Mouse (Mus musculus): ENCODE results near the gene Galnt2.
A peak's percentile ranks its signal among the peaks of the same experiment; 100 is the strongest.

The Galnt2 gene

DNA sequence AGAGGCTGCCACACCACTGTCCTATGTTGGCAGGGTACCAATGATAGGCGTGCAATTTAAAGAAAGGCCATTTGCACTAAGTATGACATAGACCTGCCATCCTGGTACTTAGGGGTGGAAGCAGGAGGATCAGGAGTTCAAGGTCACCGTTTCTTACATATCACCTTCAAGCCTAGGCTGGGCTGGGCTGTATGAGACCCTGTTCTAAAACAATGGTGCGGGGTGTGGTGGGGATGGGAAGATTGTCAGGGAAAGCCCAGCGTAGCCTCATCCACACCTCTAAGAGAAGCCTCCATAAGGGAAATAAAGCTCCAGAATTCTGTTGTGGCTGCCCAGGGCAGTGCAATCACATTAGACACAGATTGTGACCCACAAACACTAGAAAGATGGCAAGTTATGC lies 4.3 kb downstream of the Galnt2 start:
- no peak for DNase-seq (ENCODE audit: low spot score)

DNA sequence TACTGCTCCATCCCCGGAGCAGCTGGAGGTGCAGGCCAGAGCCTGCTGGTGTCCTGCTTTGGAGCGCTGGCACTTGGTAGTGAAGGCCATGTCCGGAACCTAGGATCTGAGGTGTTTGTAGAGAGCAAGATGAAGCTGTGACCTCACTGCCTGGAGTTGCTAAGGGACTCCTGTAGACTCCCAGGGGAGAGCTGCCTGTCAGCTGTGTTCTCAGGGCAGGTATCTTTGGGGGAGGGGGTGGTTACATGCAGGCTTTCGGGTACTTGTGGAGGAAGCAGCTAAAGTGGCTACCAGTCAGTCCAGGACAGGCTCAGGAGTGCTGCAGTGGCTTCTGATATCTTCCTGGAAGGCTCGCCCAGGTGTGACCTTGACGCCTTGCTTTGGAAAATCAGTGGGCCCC lies 8.2 kb downstream of the Galnt2 start:
- DNase-seq (ENCODE audit: low spot score) = no peak

DNA sequence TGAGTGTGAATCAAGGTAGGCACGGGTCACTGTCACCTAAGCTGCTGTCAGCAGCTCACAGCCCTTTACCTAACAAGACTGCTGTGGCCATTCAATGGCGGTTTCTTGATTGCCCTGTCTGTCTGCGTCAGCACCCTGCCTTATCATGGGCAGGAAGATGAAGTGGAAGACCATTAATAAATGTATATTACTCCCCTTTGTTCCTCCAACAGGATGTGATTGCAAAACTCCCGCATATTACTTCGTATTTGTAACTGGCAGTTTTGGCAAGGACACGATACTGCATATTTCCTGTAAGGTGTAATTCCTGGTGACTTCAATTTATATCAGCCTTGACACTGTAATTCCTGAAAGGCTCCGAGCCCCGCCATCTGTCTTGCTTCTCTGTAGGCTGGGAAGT lies 9.7 kb downstream of the Galnt2 start:
- no peak for DNase-seq (ENCODE audit: low spot score)

DNA sequence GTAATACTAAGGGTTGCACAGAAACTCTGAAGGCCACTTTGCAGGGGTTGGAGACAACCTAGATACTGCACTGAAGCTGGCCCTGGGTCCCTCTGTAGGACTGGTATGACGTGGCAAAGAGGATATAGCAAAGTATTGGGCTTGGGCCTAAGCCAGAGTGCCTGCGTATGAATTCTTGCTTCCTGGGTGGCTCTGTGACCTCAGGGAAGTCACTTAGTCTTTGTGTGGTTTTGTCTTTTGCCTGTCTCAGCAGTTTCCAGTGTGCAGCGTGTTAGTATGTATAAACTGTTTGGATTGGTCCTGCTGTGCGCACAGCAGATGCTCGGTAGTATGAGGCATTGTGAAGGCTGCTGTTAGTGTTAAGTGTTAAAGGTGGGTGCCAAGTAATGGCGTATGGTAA lies 11.0 kb downstream of the Galnt2 start:
- DNase-seq (ENCODE audit: low spot score) = no peak

DNA sequence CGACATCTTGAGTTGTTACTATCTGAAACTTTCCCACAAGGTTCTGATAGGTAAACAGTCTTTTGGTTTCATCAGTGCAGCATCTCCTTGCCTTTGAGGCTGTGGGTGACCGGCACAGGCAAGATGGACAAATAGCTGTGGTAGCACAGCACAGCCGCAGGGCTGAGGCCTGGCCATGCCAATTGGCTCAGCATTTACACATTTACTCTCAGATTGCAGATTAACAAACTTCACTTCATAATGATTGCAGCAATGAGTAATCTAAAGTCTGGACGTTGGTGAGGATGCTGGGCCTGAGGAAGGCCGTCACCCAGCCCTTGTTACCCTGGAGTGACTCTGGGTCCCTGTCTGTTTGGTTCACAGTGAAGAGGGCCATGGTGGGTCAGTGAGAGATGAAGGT lies 11.7 kb downstream of the Galnt2 start:
- DNase-seq (ENCODE audit: low spot score) = no peak

DNA sequence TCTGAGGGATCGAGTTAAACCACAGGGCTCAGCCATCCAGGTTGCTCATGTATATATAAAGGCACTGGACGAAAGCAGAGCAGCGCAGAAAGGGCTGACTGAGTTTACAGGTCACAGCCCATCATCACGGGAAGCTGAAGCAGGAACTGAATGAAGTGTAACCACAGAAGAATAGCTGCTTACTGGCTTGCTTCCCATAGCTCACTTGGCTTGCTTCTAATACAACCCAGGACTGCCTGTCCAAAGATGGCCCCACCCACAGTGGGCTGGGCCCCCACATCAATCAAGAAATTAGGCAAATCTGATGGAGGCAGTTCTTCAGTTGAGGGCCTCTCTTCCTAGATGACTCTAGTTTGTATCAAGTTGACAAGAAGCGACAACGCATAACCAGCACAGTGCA lies 16.4 kb downstream of the Galnt2 start:
- no peak for DNase-seq (ENCODE audit: low spot score)

DNA sequence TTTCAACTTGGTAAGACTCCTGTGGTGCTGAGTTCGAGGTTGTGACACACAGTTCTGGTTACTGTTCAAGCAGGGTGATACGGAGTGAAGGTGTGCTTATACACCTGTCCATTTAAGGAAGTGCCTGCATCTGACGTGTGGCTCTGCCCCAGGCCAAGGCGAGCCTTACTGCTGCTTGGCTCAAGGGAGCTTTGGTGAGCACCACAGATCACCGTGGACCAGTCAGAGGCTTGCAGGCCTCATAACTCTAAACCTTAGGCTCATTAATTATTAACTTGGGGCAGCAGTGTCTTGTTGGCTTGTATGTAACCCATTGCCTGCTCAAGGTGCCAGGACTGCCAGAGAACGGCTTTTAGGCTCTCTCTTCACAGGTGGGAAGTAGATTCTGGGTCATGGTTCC lies 17.5 kb downstream of the Galnt2 start:
- DNase-seq (ENCODE audit: low spot score) = no peak

DNA sequence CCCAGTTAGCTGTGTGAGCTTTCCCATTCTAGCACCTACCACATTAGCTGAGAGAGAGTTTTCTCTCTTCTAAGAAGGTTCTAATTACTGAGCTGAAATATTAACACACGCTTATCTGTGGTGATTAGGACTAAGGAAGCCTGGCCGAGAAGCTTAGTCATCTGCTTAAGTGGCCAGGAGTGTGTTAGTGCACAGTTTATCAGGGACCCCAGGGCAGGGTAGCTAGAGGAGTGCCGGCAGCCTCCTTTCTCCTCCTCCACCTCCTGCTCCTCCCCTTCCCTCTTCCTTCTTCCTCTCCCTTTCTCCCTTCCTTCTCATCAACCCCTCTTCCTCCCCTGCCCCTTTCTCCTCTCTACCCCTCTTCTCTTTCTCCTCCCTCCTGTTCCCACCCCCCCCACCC lies 19.1 kb downstream of the Galnt2 start:
- DNase-seq (ENCODE audit: low spot score) = peak; percentile 54

DNA sequence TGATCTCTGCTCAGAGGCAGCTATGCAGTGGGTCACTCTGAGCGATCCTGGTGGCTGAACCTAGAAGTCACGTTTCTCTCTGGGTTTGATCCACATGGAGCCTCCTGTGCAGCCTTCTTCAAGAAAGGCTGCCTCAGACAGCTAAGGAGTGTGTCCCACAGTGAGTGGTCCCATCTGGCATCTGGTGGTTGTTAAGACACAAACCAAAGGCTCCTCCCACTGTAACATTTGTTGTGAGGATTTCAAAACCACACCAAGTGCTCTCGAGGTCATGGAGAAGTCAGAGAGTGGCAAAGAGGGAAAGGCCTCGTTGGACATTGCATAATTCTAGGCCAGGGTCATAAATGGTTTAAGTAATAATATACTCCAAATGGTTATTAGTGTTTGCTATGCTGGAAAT lies 19.6 kb downstream of the Galnt2 start:
- DNase-seq (ENCODE audit: low spot score) = no peak

DNA sequence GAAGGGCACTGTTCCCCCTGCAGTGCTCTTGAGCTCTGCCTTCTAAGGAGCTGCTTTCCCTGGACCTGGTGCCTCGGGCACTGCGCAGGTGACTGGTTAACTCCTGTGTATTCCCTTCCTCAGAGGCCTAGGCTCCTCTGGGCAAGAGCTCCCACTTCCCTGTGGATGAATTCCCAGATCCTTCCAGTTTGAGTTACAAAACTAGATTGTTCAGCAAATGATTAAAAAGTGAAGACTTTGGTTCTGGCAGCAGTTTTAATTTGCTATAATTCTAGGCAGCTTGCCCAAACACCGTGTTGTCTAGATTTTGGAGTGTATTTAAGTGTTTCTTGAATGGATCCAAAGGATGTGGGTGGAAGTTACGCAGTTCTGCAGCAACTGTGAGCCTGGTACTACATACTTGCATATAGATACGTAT lies 21.4 kb downstream of the Galnt2 start:
- no peak for DNase-seq (ENCODE audit: low spot score)

DNA sequence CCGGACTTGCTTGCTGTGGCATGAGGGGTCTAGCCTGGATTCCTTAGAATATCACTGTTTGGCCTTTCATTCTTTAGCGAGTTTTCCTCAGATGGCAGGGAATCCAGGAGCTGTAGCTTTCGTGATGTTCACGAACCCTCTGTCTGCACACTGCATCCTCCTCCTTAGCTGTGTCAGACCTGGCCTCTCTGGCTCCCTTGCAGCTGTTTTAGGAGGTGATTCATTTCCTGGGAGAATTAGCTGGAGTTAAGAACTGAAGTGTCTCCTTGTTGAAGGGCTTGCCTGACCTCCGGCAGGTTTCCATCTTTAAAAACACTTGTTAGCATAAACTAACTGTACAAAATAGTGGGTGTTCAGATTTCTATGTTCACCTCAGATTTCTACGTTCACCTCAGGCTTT lies 22.7 kb downstream of the Galnt2 start:
- DNase-seq (ENCODE audit: low spot score) = no peak

DNA sequence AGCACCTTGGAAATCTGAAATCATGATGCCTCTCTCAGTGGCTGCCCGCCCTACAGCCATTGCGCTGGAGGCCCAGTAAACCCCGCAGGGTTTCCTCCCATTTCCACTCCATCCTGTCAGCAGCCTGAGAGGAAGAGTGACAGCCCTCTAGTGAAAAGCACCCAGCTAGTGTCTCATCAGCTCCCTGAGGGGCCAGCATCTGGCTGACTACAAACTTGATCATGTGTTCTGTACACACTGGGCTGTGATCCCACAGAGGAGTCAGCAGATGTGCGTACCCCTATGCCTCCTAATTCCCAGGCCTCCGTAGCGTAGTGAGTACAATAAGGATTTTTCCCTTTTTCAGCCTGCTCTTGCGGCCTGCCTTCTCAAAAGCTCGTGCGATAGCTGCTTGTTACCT lies 25.6 kb downstream of the Galnt2 start:
- DNase-seq (ENCODE audit: low spot score) = no peak

DNA sequence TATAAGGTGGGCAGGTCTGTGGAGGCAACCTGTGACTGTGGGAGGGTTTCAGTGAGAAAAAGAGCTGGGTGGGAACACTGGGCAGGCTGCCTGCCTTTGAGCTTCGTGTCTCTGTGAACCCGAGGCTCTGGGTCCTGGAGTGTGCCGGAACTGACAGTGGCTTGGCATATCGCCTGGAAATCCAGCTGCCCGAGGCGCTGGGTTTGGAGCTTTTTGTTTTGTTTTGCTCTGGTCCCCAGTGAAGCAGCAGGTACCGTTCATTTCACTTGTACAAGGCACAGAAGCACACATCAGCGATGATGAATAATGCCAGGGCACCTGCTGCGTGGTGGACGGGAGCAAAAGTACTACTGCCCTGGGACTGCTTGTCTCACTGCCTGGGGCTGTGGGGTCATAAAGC lies 26.2 kb downstream of the Galnt2 start:
- no peak for DNase-seq (ENCODE audit: low spot score)

DNA sequence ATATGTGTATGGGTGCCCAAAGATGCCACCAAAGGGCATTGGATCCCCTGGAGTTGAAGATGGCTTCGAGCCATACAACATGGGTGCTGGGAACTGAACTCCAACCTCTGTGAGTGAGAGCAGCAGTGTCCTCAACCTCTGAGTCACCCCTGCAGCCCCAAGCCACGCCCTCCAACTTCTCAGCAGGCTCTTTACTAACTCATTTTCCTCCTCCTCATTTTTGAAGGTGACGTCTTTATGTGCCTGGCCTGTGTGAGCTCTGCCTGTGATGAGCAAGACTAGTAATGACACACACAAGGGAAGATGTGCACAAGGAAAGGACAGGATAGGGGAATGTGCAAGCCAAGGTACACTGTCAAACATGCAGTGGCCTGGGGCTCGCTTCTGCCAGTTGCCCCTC lies 28.0 kb downstream of the Galnt2 start:
- DNase-seq (ENCODE audit: low spot score) = no peak

DNA sequence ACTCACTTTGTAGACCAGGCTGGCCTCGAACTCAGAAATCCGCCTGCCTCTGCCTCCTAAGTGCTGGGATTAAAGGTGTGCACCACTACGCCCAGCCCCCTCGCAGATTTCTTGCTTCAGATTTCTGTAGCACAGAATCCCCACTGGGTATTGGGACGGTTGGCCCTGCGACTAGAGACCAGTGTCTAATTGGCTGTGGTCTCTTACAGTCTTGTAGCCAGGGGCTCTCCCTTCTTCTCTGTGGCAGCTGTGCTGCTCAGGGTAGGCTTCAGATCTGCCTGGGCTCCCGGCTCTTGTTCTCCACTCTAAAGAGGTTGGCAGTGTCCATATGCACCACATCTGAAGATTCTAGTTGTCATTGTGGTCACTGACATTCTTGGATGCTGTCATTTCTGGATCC lies 28.7 kb downstream of the Galnt2 start:
- no peak for DNase-seq (ENCODE audit: low spot score)

DNA sequence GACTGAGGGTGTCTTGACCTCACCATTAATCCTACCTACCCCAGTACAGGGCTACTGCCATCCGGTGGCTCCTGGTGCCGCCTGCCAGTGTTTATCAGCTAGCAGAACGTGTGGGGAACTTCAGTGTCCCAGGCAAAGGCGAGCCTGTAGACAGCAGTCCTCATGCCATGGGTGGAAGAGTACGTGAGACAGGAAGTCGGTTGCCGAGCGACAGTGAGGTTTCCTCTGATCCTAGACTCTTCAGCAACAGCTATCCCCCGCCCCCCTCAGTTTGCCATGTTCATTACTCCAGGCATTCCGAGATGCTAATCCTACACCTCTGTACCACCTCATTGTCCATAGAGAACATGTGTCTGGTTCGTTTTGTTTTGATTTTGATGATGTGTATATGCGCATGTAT lies 29.2 kb downstream of the Galnt2 start:
- DNase-seq (ENCODE audit: low spot score) = no peak

DNA sequence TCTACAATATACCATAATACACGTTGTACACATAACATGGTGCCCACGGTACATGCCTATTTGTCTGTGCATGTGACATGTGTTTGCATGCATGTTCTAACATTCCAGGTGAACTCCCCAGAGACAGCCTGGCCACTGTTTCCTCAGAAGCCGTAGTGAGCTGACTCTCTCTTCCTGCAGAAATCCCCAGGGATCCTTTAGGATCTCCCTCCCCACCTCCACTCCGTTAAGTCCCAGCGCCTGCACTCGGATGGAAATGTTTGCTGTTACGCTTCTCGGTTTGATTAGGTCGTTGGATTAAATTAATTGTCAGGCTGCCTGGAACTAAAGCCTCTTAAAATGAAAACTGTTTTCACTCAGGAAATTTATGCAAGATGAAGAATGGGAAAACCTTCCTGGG lies 31.9 kb downstream of the Galnt2 start:
- no peak for DNase-seq (ENCODE audit: low spot score)

DNA sequence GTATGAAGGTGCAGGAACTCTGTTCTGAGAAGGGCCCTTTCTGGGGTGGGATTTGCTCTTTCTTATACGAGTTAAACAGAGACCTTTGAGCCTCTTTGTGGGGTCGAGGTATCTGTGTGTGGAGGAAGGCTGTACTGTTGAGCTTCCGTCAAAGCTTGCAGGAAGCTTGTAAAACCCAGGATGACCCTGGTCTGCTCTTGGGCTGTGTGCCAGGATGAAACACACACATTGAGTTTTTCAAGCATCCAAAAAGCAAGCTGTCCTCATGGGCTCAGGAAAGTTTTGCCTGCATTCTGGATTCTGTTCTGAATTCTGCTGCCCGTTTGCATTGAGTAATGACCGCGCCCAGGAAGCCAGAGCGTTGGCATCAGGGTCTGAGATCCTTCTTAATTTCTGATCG lies 32.8 kb downstream of the Galnt2 start:
- no peak for DNase-seq (ENCODE audit: low spot score)

DNA sequence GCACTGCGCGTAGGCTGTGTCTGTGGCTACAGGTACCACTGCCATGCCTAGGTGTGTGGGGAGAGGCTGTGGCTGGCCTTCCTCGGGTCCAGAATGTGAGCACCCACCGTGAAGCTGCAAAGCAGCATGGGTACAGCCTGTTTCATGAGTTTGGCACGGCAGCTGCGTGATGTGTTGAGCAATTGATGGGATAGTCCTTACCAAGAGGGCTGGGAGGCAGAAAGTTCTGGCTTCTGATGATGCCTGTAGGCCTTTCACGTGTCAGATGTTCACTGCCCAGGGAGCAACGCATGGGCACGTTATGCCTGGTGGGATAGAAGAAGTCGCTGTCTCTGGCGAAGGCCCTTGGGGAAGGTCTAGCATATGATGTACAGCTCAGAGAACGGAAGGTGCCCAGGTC lies 33.5 kb downstream of the Galnt2 start:
- DNase-seq (ENCODE audit: low spot score) = no peak

DNA sequence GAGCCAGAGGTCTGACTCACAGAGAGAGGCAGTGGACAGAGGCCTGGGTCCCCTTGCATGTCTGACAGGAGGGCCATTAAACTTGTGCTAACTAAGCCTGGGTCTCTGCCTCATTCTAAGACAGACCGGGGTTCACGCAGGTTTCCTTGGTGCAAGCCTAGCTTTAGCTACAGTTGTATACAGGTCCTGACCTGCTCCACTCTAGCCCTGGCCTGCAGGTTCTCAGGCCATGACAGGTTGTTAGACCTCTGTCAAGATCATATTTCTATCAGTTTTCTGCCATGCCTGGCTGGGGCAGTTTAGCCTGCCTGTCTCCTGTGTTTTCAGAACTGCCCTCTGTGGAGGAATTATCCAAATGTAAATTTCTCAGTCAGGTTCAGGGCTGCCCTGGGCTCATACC lies 33.9 kb downstream of the Galnt2 start:
- no peak for DNase-seq (ENCODE audit: low spot score)

DNA sequence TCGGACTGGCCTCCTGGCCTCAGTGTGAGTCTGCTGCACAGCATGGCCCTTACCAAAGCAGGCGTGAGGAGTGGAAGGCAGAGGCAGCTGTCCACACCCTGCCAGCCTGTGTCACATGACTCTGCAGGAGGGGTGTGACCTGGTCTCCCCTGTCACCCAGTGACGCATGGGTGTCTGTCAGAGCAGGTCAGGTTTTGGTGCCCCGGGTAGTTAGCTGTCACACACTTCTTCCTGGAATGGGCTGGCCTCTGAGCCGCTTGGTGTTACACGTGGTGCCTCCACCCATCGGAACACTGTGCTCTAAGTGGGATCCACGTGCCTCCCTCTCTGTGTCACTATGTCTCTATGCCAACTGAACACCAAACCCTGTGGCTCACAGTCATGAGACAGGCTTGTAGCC lies 34.6 kb downstream of the Galnt2 start:
- DNase-seq (ENCODE audit: low spot score) = peak; percentile 44

DNA sequence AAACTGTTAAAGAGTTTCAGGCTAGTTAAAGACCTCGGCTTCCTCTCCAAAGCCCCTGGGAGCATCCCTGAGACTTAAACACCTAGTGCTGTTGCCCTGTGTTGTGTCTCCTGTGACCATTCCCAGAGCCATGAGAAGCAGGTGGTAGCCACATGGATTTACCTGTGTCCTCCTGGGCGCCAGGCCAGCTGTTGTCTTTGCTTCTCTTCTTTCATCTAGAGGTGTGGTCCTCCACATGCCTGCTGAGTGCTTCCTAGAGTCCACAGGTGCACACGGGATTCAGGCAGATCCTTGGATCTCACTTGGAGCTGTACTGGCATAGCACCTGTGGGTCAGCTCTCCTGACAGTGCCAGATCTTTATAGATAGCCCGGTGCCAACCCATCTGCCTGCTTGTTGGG lies 36.0 kb downstream of the Galnt2 start:
- no peak for DNase-seq (ENCODE audit: low spot score)

DNA sequence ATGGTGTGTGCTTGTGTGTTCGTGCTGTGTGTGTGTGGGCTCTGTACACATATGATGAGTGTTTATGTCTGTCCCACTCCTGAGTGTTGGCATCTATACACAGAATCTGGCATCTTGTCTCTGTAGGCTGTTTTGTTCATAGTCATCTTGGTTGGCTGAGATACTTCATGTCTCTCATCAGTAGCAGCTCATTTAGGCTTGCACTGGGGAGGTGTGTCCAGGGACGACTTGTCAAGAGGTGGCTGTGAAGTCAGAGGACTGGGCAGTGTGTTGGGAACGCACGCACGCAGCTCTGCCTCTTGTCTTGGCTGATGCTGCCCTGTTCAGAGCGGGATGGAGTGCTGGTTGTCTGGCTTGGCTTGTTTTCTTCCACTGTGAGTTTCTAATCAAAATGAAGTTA lies 39.3 kb downstream of the Galnt2 start:
- no peak for DNase-seq (ENCODE audit: low spot score)

DNA sequence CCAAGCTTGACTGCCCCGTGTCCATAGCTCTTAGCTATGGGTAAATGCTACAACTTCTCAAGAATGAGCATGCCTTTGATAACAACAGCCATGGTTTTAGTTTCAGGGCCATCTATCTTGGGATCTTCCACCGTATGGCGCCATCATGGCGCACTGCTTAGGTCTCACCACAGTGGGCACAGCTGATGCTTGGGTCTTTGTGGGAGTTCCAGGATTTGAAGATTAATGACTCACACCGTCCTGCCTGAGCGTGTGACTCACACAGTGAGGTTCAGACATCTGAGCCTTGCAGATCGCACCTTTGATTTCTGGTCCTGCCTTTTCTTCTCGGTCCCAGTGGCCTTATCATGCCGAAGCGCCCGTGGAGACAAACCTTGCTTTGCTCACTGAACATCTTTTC lies 39.7 kb downstream of the Galnt2 start:
- no peak for DNase-seq (ENCODE audit: low spot score)

DNA sequence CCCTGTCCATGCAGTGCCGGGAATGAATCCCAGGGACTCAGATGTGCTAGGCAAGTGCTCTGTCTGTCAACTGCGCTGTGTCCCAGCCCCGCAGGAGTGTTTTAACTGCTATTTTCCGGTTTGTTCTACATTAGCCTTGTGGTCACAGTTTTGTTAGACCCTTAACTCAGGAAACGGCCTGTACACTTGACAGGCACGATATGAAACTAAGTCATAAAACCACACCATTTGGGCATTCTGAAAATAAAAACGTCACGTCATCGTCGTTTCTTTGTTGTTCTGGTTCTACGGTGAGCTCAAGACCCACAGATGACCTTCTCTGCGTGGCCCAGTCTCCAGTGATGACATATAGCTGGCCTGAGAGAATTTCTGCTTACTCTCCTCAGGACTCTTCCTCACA lies 40.3 kb downstream of the Galnt2 start:
- no peak for DNase-seq (ENCODE audit: low spot score)

DNA sequence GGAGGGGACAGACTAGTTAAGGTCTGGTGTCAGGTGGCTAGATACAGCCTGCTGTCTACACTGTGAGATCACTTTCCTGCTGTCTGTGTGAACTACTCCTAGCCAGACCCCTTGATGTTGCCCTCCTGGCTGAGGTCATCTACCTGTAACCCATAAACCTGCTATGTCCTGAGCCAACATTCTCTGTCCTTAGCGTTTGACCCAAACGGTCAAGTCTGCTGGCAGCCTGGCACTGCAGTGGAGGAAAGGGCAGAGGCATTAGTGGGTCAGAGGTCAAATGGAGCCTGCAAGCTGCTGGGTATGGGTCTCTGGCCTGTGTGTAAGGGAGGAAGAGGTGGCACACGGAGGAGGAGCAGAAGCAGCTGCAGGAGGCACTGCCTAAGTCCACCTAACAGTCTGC lies 41.6 kb downstream of the Galnt2 start:
- DNase-seq (ENCODE audit: low spot score) = no peak
